Mouse (Mus musculus) lung, postnatal 0 days (tissue): ENCODE results near the gene Cmtr2.

Experiments used
- CTCF ChIP-seq: IDR thresholded peaks from 2 replicates; pipeline ENCODE4 v1.5.1; 2016; ENCODE audit warnings: antibody characterized with exemption, mild to moderate bottlenecking
- EP300 ChIP-seq: IDR thresholded peaks from 2 replicates; pipeline ENCODE4 v1.6.1; 2016; ENCODE audit warnings: antibody characterized with exemption, mild to moderate bottlenecking, control low read depth

- no peak for TF ChIP-seq CTCF
- TF ChIP-seq EP300: no peak
Observed at GRCm38 (mm10) chr8:110172161-110172560, 43.3 kb upstream of the Cmtr2 start.
